Mouse (Mus musculus) embryonic fibroblast, embryonic 13.5 days (primary cell): ENCODE measurements around the gene C1qtnf1.

Source experiments
- CTCF ChIP-seq: IDR thresholded peaks from 2 replicates; pipeline ENCODE4 v1.5.1; 2011; ENCODE audit warnings: mild to moderate bottlenecking, control low read depth, low read length, moderate library complexity, borderline replicate concordance; ENCODE audit not compliant: insufficient read depth
- POLR2A ChIP-seq: IDR thresholded peaks from 2 replicates; pipeline ENCODE4 v1.6.1; 2011; ENCODE audit warnings: low read depth, mild to moderate bottlenecking, control low read depth, low read length, moderate library complexity

DNA sequence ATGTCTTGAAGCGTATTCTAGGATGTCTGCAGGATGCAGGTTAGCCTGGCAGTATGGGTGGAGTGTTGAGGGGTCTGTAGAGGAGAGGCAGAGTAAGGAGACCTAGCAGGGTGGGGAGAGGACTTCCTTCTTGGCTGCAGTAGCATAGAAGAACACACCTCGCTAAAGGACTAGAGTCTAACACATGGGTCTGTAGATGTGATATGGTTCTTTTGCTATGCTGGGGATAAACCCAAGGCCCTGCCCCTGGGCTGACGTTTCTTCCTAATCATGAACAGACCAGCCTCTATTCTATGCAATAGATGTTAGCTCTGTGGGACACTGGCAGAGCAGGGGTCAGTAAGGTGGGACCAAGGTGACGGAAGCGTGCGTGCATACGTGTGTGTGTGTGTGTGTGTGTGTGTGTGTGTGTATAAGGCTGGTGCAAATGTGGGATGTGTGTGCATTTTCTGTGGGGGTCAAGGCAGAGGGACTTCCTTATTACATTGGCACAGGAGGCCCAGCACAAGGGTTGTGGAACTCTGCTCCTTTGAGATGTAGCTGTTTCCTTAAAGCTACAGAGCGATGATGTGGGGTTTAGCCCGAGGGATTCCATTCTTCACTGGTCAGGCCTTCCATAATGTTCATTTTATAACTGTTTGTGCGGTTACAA lies 41.6 kb downstream of the C1qtnf1 start:
- TF ChIP-seq CTCF (no peak), POLR2A (no peak)
